Mouse (Mus musculus) heart, adult 8-10 months (tissue): ENCODE results near the gene Prkag1. TPM values are rescaled to one million over a fixed set of nuclear protein-coding genes. Genes with fewer than 3 reads are reported as not detected.

ENCODE experiments used
- DNase-seq: peaks from one replicate; pipeline ENCODE4 v3.0.0; 2022; ENCODE audit warnings: low spot score
- total RNA-seq, 4 experiments: library from RNA; stranded (reverse); gene quantifications; 2 replicates each; pipeline ENCODE4 v1.2.4; 2022

The Prkag1 gene
- total RNA-seq, 4 experiments from 2014 or later, result 96.7 to 129 (median 109) TPM

DNA sequence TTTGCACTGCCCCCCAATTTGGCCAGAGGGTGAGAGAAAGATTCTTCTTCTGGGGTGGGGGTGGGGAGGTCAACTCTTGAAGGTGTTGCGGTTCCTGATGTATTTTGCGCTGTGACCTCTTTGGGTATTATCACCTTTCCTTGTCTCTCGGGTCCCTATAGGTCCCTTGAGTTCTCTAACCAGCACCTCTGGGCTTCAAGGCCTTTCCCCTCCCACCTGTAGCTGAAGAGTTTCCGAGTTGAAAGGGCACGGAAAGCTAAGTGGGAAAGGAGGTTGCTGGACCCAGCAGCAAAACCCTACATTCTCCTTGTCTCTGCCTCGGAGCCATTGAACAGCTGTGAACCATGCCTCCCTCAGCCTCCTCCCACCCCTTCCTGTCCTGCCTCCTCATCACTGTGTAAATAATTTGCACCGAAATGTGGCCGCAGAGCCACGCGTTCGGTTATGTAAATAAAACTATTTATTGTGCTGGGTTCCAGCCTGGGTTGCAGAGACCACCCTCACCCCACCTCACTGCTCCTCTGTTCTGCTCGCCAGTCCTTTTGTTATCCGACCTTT is 38.1 kb downstream of the Prkag1 start:
- no peak for DNase-seq

DNA sequence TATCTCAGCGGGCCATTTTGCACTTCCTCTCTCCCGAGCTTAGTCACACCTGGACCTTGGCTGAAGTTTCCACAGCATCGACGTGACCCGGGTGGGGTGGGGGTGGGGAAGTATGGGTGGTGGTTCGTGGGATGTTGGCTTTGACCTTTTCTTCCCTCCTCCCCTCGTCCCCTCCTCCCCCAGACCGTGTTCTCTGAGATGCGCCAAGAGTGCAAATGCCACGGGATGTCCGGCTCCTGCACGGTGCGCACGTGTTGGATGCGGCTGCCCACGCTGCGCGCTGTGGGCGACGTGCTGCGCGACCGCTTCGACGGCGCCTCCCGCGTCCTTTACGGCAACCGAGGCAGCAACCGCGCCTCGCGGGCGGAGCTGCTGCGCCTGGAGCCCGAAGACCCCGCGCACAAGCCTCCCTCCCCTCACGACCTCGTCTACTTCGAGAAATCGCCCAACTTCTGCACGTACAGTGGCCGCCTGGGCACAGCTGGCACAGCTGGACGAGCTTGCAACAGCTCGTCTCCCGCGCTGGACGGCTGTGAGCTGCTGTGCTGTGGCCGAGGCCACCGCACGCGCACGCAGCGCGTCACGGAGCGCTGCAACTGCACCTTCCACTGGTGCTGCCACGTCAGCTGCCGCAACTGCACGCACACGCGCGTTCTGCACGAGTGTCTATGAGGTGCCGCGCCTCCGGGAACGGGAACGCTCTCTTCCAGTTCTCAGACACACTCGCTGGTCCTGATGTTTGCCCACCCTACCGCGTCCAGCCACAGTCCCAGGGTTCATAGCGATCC is 38.9 kb downstream of the Prkag1 start:
- DNase-seq, result no peak

DNA sequence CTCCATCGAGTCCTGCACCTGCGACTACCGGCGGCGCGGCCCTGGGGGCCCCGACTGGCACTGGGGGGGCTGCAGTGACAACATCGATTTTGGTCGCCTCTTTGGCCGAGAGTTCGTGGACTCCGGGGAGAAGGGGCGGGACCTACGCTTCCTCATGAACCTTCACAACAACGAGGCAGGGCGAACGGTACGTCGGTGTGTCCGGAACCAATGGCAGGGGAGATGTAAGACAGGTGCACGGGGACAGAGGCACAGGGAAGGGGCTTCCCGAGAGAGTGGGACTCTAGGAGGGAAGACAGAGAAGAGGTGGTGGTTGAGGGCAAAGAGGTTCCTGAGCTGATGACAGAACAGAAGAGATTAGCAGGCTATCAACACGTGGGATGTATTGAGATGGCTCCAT is 39.5 kb downstream of the Prkag1 start:
- DNase-seq, result no peak

DNA sequence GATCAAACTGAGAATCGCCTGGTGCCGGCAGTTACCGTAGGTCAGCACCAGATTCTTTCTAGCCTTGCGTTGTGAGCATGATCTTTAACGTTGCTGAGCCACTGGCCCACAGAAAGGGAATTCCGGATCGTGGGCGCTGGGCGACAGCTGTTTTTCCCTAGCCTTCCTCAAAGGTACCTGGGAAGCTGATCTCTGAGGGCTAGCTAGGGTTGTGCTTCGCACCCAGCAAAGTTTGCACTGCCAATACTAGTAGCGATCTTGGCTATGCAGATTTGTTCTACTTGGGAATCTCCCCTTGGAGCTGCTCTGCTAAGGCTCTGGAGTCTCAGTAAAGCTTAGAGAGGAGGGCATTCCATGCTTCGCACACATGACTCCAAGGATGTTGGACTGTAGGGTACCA is 40.1 kb downstream of the Prkag1 start:
- DNase-seq, result no peak

DNA sequence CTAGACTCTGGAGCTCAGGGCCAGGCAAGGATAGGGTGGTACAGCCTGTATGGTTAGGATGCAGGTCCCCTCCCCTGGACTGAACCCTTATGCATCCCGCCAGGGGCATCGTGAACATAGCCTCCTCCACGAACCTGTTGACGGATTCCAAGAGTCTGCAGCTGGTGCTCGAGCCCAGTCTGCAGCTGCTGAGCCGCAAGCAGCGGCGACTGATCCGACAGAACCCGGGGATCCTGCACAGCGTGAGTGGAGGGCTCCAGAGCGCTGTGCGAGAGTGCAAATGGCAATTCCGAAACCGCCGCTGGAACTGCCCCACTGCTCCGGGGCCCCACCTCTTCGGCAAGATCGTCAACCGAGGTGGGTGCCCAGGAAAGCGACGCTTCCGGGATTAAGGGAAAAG is 40.6 kb downstream of the Prkag1 start:
- DNase-seq, result no peak

DNA sequence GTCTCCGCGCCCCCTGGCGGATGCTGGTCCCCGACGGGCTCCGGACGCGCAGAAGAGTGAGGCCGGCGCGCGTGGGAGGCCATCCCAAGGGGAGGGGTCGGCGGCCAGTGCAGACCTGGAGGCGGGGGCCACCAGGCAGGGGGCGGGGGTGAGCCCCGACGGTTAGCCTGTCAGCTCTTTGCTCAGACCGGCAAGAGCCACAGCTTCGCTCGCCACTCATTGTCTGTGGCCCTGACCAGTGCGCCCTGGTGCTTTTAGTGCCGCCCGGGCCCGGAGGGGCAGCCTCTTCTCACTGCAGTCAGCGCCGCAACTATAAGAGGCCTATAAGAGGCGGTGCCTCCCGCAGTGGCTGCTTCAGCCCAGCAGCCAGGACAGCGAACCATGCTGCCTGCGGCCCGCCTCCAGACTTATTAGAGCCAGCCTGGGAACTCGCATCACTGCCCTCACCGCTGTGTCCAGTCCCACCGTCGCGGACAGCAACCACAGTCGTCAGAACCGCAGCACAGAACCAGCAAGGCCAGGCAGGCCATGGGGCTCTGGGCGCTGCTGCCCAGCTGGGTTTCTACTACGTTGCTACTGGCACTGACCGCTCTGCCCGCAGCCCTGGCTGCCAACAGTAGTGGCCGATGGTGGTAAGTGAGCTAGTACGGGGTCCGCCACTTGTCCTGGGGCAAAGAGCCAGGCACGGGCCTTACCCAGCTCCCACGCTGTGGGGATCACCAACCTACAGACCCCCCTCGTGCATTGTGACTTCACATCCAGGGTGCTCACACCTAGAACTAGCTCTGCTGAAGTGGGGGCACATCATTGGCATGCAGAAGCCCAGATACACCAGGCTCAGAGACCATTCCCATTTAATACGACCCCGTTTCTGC is 41.4 kb downstream of the Prkag1 start, which contains the start of gene Wnt1:
TSS of gene Wnt1 (plus strand) at position 197 of the 875 bp plus-strand sequence.
- DNase-seq, result peak; percentile 21

DNA sequence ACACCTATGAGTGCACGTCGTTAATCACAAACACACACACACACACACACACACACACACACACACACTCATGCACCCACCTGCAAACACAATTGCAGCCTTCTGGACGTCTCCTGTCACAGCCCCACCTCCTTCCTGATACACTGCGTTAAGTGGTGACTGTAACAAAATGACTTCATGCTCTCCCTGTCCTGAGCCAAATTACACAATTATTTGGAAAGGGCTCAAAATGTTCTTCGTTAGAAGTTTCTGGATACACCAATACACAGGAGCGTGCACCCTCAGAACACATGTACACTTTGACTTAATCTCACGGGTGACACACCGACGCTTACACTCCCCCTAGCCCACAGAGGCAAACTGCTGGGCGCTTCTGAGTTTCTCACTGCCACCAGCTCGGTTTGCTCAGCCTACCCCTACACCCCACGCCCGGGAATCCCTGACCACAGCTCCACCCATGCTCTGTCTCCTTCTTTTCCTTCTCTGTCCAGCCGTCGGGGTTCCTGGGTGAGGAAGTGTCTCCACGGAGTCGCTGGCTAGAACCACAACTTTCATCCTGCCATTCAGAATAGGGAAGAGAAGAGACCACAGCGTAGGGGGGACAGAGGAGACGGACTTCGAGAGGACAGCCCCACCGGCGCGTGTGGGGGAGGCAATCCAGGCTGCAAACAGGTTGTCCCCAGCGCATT is 42.2 kb downstream of the Prkag1 start:
- no peak for DNase-seq

DNA sequence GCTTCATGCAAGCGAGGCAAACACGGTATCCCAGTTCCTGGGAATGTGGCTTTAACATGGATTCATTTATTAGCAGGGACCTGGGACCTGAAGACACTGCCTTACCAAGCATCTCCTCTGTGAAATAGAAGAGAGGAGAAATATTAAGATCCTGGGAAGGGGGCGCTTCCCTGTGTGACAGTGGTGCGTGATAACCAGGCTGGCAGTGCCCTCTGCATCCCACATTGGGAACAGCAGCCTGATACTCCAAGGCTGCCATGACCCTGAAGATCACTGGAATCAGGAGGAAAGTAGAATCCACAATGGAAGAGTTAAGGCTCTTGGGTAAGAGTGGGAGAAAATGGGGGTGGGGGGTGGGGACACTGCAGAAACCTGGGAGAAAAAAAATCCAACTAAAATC is 43.4 kb downstream of the Prkag1 start:
- no peak for DNase-seq

DNA sequence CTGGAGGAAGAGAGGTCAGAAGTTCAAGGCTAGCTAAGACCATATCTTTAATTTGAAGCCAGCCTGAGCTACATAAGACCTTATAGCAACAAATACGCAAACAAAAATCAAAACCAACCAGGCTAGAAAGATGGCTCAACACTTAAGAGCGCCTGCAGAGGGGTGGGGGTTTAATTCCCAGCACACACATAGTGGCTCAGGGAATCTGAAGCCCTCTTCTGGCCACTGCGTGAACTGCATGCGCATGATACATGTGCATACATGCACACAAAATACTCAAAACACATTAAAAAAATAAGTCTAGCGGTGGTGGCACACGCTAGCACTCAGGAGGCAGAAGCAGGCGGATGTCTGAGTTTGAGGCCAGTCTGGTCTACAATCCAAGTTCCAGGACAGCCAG is 45.6 kb downstream of the Prkag1 start:
- no peak for DNase-seq

DNA sequence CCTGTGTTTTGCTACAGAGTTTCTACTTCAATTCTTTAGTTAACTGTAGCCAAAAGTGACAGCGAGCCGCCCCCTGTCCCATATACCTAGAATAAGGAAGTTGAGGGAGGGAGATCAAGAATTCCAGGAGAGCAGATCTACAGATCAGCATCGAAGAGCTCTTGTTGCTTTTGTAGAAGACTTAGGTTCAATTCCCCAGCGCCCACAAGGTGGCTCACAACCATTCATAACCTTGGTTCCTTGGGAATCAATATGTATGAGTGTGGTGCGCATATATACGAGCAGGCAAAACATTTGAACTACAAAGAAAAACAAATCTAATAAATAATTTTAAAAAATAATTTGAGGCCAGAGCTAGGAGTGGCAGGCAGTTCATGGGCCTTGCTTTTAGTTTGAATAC is 50.2 kb downstream of the Prkag1 start:
- DNase-seq, result no peak

DNA sequence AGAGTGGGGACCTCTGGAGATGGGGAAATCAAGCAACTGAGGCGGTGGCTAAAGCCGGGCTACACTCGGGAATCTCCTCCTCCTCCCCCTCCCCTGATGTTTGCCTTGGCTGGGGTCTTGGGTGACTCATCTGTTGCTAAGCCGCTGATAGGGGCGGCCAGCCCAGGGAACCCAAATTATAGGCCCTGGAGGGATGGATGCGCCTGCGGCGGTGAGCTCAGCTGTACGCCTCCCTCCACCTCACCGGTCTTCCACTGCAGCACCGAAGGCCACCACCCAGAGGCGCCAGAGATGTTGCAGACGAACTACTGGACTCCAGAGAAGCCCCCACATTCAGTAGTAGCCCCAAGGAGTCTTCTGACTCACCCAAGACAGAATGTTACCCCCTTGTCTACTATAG is 50.7 kb downstream of the Prkag1 start:
- peak; percentile 40 for DNase-seq

DNA sequence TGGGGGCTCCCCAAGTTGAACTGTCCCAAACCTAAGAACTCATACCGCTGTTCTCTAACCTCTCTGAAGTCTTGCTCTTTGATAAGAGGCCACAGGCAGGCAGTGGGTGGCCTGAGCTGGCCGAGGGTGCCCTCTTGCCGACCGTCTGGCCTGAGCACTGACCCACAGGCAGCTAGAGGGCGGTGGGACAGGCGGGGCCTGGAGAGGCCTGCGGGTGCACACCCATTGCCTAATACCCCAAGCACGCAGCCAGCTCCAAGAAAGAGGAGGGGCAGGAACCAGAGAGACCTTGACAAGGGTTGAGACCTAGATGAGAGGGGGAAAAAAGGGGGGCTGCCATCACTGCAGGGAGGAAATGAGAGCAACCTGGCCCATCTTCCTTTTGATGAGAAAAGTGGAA is 51.2 kb downstream of the Prkag1 start:
- DNase-seq, result no peak

DNA sequence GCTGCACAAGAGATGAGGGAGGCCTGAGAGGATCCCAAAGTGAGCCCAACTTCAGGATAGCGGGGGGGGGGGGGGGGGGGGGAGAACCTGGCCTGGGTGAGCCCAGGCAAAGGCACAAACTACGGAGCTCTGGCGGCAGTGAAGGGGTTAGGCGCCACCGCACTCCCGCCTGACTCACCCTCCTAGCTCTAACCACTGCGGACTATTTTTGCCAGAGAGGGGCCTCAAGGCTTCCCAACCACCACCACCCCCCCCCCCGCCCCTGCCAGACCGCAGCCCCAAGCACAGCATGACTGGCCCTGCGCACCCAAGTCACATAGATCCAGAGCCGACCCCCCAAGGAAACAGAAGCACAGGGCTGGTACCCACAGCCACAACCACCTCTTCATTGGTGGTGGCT is 52.5 kb downstream of the Prkag1 start:
- DNase-seq, result no peak

DNA sequence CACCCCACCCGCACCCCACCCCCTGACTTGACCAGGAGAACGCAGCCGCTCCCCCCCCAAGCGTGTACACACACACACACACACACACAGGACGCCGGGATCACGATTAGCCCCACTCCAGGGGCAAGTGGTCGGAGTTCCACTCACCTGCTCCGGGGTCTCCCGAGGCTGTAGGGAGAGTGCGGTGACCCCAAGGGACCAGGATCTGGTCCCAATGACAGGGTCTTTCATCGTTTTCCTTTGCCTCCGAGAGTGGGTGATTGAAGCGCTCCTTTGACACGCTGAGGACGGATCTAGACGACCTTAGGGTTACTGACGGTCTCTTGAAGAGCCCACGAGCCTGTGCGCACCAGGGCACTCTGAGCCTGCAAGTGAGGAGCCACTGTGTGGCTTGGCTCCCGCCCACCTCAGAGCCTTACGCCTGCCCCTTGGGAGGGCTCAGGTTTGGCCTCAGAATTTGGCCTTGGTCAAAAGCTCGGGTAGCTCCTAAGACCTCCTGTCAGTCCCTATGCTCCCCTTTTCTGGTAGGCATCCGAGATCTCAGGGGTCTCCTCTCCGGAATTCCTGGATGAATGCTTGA is 53.0 kb downstream of the Prkag1 start:
- DNase-seq, result no peak

DNA sequence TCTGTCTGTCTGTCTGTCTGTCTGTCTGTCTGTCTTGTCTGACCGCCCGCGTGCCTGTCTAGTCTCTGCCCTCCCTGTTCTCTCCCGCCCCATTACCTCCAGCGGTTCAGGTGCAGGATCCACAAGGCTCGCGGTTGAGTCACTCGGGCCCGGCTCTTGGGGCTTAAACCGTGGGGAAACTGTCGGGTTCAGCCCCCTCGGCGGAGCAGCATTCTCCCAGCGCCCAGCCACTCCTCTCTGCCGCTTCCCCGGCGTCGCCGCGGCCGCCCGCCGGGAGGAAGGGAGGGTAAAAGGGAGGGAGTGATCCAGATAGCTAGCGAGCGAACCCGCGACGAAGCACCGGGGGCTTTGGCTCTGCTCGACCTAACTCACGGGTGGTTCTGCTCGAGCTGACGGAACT is 53.6 kb downstream of the Prkag1 start, which contains the start of gene Wnt10b:
TSS of gene Wnt10b (minus strand) at position 389 of the 400 bp plus-strand sequence.
- no peak for DNase-seq

DNA sequence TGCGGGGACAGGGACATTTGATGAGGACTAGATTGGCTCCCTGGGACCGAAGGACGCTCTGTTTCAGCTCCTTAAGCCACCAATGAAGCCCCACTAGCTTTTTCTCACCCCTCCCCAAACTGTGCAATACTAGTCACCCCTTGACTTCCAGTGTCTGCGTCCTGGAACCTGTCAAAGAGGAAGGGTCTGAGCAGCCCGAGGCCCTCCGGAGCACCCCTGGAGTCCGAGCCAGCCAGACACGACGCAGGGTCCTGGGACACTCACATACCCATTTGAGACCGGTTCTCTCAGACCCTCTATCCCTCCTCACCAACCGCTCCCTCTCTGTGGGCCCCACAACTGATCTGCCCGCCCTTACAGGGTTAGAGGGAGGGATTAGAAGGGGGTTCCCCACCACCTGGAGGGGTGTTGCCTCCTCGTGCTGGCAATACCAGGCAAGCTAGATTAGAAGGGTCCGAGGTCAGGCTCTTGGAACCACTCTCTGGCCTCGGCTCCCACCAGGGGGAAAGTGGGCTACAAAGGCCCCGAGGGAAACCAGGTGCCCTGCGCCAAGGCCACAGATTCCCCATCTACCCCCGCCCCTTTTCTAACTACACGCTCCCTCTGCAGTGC is 54.2 kb downstream of the Prkag1 start:
- DNase-seq, result no peak

DNA sequence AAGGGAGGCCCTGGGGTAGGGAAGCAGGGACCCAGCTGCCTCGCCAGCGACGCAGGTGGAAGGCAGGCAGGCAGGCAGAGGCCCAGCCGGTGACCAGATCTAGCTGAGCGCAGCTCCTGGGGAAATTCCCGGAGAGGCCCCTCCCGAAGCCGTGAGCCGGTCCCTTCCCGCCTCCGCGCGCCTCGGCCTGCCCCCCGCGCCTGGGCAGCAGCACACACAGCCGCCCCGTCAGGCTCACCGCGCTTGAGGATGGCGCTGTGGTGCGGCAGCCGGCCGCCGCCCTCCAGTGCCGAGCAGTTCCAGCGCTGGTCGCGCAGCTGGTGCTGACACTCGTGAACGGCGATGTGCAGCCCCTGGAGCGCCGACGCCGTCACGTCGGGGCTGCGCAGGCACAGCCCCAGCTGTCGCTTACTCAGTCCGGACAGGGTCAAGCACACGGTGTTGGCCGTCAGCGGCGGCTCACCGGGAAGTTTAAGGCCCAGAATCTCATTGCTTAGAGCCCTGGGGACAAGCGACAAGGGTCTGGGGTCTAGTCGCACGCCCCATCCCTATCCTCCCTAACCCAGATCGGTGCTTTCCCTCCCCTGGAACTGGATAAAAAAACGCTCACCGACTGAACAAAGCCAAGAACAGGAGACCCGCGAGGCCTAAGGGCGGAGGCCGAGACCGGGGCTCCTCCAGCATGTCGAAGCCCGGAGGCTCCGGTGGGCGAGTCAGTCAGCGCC is 54.9 kb downstream of the Prkag1 start:
- DNase-seq, result no peak

DNA sequence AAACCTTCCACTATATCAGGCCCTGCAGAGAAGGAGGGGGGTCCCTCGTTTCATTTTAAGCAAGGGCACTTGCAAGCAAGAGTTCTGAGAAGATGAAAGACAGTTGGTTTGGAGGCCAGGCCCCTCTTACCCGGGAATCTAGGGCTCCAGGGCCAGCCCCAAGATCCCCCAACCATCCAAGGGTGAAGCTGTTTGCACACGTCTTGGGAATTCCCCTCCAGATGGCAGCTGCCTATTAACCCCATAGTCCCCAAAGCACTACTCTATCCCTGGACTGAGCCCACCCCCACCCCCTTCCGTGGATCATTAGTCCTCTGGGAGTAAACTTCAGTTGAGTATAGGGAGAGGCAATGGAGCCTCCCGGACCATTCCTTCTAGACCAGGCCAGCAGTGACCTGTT is 55.8 kb downstream of the Prkag1 start:
- no peak for DNase-seq

DNA sequence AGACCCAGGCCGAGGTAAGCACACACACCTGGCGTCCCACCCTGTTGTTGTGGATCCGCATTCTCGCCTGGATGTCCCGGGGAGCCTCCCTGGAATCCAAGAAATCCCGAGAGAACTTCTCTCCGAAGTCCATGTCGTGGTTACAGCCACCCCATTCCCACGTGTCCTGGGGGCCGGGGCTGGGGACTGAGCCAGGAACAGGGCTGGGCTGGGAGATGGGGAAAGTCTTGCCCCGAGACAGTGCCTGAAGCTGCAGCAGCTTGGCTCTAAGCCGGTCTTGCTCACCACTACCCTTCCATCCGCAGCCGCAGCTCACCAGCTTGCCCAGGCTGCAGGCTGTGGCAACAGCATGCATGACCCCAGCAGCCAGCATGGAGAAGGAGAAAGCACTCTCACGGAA is 57.2 kb downstream of the Prkag1 start:
- DNase-seq, result no peak

DNA sequence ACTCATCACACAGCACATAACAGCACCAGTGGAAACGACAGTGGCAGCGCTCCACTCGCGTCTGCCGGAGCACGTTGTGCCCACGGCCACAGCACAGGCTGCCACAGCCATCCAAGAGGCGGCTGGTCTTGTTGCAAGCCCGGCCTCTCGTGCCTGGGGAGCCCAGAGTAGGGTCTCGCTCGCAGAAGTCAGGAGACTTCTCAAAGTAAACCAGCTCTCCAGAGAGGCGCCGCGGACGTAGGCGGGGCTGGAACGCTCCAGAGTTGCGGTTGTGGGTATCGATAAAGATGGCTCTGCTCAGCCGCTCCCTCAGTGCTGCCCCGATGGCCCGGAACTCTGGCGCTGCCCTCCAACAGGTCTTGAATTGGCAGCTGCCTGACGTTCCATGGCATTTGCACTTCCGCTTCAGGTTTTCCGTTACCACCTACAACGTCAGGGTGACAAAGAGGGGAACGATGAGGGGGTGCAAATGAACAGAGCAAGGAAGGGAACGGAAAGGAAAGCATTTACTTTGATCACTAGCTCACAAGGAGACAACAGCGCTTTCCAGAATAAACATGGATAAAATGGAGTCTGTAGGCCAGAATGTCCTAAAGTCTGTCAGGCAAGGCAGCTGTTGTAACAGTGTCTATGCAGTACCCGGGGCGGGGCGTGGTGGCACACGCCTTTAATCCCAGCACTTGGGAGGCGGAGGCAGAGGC is 58.7 kb downstream of the Prkag1 start:
- no peak for DNase-seq
